Mouse (Mus musculus): ENCODE data around the gene Stx2.
"Not testable (repeated sequence)": the region's sequence is repeated elsewhere in the genome, so short reads cannot be mapped to it uniquely, and the experiment has no call there.

Gene Stx2

DNA sequence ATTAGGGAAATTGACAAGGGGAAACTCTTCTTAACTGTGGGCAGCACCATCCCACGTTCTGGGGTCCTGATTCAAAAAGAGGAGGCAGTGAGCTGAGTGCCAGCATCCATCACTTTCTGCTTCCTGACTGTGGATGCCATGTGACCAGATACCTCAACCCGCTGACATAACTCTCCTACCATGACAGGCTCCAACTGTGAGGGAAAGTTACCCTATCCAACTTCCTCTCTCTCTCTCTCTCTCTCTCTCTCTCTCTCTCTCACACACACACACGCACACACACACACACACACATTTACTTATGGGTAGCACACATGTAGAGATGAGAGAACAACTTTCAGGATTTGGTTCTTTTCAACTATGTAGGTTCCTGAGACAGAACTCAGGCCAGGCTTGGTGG, 1.2 kb upstream of the Stx2 start:
- no peak for DNase-seq

DNA sequence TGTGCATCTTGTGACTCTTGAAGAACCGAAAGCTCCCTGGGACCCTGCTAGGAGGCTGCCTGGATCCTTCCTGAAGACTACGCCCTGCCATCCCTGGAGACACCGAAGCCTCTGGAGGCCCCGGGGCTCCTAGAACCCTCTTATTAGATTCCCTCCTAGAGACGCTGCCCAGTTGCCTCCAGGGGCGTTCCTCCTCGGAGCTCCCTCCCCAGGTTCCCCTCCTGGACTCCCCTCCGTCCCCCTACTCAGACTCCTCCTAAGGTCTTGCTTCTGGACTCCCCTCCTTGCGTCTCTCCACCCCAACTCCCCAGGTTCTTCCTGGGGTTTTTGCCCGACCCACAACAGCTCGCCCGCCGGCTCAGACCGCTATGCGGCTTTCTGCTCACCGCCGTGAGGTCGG, 366 bp downstream of the Stx2 start:
- no peak for DNase-seq

DNA sequence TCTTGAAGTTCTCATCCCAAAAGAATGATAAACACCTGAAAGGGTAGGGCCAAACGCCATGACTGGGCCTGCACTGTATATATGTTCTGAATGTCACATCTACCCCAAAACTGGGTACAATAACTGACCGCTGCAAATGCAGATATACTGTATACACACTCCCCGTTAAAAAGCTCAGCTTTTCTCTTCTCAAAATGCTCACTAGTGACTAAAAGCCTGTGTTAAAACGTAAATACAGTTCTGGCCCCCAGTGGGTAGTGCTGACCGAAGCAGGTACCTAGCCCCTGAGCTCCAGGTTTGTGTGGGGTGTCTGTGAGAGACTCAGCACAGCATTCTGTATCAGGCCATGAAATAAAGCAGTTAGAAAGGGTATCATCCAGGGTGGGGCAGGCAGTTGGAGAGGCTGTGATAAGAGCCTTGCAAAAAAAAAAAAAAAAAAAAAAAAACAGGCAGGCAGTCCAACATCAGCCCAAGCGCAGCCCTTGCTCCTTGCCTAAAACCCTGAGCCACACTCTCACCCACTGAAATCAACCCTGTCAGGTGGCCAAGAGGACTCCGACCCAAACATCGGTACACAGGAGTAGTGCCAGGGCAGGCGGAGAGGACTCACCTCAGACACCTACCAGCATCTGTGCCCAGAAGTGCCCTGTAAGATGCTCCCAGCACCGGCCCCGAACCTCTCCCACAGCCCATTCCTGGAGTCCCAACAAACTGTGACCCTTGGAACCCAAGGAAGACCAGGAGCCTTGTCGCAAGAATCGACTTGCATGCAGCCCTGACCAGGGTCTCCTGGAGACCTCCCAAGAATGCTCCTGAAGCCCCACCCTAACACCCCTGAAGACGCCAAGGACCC, 1.0 kb downstream of the Stx2 start:
- DNase-seq = peak in 1 of 2 experiments; percentile 42

DNA sequence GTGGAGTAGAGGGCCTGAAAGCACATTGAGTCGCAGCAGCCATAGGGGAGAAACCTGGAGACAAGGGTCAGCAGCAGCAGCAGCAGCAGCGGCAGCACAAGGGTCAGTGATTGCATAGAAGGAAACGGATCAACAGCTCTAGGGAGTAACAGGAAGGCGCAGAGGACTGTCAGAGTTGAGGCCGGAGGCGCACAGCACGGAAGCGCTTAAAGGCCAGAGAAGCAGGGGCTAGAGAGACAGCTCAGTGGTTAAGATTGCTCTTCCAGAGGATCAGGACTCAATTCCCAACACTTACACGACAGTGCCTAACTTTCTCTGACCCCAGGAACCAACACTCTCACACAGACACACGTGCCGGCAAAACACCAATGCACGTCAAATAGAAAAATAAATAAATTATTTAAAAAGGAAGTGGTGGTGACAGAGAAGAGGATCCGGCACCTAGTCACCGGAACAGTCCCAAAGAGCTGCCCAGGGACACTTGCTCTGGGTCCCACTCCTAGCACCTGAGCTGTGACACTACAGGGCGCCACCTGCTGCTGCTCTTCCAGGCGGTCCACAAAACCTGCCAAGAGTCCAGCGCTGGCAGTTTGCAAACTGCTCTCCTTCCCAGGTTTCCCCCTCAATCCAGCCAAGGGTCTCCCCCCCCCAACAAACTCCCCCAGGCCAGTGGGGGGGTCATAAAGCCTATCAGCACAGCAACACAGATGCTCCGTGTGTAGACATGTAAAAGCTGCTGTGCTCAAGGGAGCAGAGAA, 2.2 kb downstream of the Stx2 start:
- DNase-seq = peak; percentile 36 to 61

DNA sequence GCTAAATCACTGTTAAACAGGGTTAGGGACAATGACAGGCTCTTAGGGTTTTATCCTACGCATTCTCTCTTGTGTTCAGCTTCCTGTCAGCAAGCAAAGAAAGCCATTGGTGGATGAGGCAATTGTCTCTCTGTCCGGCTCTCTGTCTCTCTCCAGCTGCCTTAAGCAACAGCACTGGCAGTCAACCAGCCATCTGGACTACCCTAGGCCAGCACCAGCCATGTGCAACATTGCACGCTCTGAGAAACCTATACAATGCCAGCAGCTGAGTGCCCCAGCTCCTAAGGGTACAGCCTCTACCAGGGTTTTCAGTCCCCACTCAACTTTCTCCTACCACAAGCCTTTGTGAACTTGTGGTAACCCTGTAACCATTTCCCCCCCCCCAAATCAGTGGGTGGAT, 3.0 kb downstream of the Stx2 start:
- no peak for DNase-seq

DNA sequence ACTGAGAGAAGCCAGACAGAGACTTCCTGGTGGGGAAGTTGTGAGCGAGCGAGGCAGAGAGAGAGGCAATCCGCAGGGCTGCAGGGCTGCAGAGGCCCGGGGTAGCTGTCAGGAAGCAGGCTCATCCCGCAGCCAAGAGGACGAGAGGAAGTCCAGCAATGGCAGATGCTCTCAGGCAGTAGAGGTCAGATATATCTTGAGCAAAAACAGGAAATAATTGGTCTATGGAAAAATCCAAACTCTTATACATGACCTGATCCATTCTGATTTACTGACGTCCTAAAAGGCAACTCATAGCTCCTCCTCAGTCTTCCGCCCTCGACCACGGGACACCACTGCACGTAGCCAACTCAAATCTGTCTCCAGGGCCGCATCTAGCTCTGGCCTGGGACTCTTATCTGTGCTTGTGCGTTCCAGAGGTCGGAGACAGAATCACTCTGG, 5.8 kb downstream of the Stx2 start:
- peak; percentile 49 to 66 for DNase-seq

DNA sequence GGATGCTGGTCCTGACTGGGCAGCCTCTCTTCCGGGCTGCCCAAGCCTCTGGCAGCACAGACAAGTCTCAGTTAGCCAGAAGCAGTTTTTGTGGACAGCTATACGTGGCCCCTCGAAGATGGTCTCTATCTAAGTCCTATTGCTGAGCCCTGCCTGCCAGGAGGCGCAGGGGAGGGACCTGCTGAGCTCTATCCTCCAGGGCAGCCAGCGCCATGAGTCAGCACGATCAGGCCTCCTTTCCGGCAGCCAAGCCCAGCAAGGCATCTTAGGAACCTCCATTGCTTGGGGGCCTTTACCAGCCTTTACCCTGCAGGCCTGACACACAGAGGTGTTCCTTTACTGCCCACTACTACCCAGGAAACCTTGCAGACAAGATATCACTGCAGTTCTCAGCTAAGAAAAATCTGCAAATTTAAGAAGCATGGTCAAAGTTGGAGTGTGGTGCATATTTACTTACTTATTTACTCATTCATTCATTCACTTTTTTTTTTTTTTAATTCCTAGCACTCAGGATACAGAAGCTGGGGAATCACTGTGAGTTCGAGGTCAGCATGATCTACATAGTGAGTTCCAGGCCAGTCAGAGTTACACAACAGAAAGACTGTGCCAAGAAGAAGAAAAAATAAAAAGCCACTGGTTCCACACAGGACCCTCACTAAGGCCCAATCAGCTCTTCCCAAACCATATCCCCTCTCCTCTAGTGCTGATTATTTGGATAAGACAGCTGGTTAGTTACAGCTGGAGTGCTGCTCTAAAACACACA, 7.5 kb downstream of the Stx2 start:
- no peak for DNase-seq

DNA sequence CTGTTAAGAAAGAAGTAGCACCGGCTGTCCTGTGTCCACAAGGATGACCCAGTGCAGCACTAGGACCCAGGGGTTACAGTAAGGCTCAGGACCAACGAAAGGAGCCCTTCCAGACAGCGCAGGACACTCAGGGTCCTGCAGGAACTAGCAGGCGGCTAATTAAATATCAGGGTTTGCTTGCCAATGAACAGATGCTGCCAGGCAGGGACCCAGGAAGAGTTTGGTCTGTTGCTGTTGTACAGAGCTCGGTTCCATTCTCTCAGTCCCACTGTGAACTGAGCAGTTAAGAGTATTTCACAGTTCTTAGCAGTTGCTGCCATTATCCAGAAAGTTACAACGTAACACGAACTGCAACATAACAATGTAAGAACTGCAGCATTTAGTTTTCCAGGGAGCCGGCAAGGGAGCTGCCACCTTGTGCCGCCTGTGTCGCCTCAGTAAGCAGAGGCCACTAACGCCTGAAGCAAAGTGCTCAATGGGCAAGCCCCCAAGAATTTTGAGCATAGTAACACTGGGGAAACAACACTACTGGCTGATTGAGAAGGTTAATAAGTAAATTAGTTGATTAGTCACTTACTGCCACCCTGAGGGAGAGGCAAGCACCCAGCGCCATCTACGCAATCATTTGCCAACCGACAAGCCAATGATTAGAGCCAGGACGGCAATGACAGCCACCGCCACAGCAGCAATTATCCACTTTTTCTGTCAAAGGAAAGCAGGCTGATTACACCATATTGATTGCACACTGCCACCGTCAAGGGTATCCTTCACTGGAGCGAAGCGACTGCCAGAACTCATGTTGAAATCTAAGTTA, 21.0 kb downstream of the Stx2 start:
- peak; percentile 53 to 74 for DNase-seq

DNA sequence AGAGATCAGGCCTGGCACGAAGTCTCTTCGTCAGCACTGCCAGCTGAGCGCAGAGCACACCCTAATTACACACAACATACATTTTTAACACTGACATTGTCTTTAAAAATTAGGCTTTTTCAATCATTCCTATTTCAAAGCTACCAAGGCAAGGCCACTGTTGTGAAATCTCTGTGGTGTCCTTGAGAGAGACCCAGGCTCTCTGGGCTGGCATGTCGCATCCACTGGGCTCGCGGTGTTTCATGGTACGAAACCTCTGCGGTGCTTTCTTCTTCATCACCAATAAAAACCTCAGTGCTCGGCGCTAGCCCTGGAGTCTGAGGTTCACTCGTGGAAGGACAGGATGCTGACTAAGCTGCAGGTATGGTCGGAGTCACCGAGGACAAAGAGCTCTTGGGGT, 22.4 kb downstream of the Stx2 start:
- DNase-seq = no peak

DNA sequence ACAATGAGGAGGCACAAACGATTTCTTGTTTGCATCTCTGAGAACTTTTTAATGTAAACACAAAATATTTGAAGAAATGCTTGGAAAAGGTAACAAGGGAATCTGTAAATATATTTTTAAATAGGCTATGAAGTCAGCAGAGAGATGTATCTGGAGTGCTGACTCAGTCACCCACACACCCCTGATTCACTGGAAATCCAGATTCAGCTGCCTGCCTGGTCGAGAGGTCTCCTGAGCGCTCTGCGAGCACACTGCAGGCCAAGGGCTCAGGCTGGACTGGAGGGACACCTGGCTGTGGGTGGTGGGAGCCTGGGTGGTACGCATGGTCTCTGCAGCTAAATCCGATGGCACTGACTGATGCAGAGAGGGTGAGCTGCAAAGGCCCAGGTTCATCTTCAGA, 23.8 kb downstream of the Stx2 start:
- DNase-seq = no peak

DNA sequence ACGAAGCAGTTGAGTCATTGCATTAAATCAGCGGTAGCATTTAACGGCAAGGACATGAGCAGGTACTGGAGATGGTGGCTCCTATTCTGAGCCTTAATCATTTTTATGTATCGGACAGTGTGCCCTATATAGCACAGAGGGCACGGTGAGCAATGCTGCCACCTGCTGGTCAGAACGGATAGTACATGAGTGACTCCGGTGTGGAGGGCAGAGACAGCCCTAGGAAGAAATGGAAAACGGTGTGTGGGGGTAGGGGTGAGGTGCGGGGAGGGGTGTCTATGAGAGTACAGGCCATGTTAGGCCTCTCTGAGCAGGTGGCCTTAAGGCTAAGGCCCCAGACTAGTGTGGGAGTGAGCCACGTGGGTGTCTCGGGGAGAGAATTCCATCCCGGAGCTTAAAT, 26.8 kb downstream of the Stx2 start:
- DNase-seq = peak; percentile 81 to 84

DNA sequence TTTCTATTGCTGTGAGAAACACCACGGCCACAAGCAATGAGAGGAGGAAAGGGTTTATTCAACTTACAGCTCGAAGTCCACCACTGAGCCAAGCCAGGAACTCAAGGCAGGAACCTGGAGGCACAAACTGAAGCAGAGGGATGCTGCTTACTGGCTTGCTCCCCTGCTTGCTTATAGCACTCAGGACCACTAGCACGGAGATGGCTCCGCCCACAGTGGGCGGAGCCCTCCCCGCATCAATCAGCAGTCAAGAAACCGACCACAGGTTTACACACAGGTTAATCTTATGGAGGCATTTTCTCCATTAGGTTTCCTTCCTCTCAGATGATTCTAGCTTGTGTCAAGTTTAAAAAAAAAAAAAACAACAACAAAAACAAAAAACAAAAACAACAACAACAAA, 27.5 kb downstream of the Stx2 start:
- DNase-seq = no peak

DNA sequence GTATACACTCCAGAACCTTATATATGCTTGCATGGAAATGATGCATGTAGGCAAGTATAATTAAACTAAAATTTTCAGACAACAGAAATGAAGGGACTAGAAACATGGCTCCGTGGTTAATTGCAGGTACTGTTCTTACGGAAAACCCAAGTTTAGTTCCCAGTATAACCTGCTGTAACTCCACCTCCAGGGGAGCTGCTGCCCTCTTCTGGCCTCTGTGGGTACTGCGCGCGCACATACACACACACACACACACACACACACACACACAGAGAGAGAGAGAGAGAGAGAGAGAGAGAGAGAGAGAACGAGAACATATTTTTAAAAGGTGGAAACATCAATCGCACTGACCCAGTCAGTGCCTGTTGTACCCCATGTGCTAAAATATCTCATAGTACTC, 29.4 kb downstream of the Stx2 start:
- DNase-seq = no peak

DNA sequence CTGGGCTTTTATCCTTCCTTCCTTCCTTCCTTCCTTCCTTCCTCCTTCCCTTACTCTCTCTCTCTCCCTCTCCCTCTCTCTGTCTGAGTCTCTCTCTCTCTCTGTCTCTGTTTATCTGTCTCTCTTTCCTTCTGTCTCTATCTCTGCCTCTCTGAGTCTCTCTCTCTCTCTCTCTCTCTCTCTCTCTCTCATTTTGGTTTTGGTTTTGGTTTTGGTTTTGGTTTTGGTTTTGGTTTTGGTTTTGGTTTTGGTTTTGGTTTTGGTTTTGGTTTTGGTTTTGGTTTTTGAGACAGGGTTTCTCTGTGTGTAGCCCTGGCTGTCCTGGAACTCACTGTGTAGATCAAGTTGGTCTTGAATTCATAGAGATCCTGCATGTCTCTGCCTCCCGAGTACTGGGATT, 30.9 kb downstream of the Stx2 start:
- not testable (repeated sequence) for DNase-seq

DNA sequence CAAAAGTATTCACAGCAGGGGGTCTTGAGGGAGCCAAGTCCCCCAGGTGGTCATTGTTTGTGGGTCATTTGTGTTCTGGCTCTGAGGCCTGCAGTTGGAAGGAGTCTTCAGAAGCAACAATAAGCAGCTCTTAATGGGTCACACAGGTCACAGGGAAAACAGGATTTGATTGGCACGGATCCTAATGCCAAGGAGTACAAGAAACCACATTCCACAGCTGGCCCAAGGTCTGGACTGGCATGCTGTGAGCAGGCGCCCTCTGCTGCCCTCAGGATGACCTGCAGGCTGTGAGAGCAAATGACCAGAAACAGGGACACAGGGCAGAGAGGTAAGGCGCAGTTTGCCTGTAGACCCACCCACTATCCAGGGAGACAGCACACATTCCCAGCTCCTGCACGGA, 32.1 kb downstream of the Stx2 start:
- peak; percentile 69 to 78 for DNase-seq

DNA sequence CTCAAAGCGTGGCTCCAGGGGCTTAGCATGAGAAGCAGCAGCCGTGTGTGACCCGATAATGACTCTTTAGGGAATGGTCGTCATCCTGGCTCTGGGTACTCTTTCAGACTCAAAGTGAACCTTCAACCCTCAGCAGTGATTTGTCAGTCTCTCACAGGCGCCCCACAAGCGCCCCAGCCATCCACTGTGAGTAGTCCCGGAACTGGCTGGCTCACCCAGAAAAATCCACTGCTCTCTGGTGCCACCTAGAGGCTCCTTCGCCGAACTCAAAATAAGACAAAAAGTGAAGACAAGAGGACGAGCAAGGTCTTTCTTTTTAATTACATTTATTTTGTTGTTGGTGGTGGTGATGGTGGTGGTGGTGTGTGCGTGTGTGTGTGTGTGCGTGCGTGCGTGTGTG, 37.1 kb downstream of the Stx2 start:
- DNase-seq = peak; percentile 82

DNA sequence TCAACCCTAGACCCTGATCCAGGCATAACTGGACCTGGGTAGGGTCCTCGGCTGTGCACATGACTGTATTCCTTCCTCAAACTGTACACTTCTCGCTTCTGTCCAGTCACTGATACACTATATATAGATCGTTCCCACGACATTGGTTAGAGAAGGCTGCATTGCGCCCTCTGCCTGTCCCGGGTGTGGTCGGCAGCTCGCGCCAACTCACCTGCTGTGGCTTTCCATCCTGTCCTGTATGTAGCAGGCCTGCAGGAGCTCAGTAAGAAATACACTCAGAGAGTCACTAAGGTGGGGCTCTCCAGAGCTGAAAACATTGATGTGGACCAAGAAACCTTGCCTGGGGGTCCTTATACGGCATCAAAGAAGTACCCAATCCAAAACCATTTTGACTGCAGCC, 37.5 kb downstream of the Stx2 start:
- DNase-seq = no peak

DNA sequence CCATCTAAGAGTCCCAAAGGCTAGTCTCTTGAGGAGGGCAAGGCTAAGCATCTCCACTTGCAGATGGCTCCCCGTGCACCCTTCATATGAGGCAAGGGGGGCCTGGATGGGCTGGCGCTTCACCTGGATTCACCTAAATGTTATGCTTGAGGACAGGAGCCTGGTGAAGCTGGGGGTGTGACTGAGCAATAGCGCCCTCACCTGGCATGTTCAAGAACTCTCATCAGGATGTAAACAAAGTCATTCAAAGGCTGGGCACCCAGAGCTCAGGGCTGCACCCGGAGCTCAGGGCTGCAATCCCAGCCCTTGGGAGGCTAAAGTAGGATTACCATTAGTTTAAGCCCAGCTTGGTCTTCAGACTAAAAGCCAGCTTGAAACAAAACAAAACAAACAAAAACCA, 44.0 kb downstream of the Stx2 start:
- DNase-seq = no peak

DNA sequence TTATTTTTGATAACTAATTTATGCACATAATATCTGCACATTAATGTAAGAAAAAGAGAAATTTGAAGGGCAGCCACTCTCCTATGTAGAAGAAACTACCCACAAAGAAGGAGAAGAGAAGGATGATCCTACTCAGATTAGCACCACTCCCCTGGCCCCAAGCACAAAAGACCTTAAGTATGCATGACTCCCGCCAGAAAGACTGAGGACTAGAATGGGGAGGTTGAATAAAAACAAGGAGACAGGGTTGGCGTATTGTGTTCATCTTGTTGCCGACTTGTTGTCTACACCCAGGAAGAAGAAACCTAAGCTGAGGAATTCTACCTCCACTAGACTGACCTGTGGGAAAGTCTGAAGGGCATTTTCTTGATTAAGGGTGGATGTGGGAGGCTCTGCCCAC, 49.5 kb downstream of the Stx2 start:
- no peak for DNase-seq

DNA sequence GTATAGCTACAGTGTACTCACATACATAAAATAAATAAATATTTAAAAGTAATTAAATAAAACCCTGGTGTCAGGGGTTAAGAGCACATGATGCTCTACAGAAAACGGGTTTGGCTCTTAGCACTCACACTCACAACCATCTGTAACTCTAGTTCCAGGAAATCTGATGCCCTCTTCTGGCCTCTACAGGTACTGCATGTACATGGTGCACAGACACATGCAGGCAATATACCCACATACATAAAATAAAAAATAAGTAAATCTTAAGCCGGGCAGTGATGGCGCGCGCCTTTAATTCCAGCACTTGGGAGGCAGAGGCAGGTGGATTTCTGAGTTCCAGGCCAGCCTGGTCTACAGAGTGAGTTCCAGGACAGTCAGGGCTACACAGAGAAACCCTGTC, 54.0 kb downstream of the Stx2 start:
- peak; percentile 37 to 41 for DNase-seq

DNA sequence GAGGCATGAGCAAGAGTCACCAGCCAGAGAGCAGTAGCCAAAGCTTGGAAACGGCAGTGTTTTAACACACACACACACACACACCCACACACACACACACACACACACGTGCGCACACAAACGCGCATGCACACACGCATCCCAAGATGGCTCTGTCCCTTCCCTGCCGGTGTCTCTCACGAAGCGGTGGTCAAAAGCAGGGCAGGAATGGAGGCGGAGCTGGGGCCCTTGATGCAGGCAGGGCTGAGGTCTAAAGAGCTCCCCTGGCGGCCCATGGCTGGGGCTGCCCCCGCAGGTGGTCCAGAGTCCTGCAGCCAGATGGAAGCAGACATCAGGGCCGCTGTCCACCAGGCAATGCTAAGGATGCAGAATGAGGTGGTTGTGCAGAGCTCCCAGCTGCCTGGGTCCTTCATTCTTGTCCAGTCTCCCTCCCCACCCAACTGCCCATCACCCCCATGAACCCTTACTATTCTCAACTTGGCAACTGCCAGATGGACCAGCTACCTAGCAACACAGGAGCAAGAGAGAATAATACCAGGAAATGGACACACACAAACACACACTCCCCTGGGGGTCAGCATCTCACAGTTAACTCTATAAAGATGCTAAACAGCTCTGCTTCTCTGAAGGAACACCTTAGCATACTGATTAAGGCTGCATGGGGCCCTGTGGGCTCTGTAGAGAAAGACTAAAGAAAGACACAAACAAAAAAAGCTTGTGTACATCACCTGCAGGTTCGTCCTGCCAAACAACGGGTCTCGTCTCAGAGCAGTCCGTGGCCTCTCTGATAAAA, 54.9 kb downstream of the Stx2 start, which contains the start of gene Rimbp2:
Gene Rimbp2 (minus strand): TSS at position 209 of the 793 bp plus-strand sequence.
- peak; percentile 57 to 73 for DNase-seq
